Mouse (Mus musculus) embryo, embryonic 10.5 days (tissue): ENCODE results near the gene Cdc42ep4.
A peak's percentile ranks its signal among the peaks of the same experiment; 100 is the strongest.

Experiments used
- DNase-seq: peaks from one replicate; pipeline ENCODE4 v3.0.0-alpha.2; 2015; ENCODE audit warnings: low spot score

The Cdc42ep4 gene

GRCm38 (mm10) chr11:113749749-113750351 is 1.8 kb downstream of the Cdc42ep4 start:
- DNase-seq: peak; percentile 75

- DNase-seq: peak; percentile 68
These were observed 2.7 kb downstream of the Cdc42ep4 start for GRCm38 (mm10) chr11:113748797-113749521.

- DNase-seq: no peak
These were observed 3.8 kb downstream of the Cdc42ep4 start for GRCm38 (mm10) chr11:113747725-113748380.

- peak; percentile 69 for DNase-seq
These were observed 4.6 kb downstream of the Cdc42ep4 start for GRCm38 (mm10) chr11:113747056-113747455.

- no peak for DNase-seq
These were observed 5.7 kb downstream of the Cdc42ep4 start for GRCm38 (mm10) chr11:113745961-113746360.

DNA sequence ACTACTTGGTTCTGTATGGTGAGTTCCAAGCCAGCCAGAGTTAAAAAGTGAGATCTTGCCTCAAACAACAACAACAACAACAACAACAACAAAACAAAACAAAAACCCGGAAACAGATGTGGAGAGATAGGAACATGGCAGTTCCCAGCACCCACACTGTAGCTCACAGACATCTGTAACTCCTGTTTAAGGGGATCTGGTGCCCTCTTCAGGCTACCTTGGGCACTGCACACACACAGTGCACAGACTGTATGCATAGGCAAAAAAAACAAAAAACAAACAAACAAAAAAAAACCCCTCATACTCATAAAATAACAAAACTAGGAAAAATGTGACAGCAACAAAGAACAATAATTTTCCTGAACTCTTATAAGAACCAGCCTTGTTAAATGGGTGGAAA is 8.7 kb downstream of the Cdc42ep4 start:
- DNase-seq: no peak

- DNase-seq: no peak
These were observed 11.6 kb downstream of the Cdc42ep4 start for GRCm38 (mm10) chr11:113740100-113740499.

DNA sequence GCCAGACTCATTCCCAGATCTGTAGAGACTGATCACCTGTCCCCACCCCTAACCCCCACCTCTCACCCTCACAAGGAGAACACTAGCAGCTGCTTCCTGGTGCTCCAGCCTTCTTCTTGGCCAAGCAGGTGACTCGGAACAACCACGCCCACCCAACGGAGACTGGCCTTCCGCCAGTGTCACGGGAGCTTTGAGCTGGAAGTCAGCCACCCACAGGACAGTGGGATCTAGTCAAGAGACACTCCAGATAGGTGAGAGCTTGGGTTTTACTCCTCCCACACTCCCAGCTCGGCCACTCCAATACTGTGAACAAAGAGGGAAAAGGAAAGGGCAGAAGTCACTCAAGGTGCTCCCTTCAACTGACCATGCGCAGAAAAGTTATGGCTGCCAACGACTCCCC is 12.5 kb downstream of the Cdc42ep4 start:
- DNase-seq: no peak

DNA sequence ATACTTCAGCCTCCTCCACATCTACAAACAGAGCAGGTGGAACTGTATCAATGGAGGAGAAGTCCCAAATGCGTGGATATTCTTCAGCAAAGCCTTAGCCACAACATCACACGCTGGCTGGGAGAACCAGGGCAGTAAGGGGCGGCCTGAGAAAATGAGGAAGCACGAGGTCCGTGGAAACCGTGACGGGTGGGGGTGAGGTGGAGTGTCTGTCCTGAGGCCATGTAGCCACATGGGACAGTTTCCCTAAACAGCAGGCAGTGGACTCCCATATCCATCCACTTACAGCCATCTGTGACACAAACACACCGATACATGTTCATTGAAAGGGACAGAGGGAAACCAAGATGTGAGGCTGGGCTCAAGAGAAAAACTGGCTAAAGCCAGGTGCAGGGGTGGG is 13.8 kb downstream of the Cdc42ep4 start:
- no peak for DNase-seq

DNA sequence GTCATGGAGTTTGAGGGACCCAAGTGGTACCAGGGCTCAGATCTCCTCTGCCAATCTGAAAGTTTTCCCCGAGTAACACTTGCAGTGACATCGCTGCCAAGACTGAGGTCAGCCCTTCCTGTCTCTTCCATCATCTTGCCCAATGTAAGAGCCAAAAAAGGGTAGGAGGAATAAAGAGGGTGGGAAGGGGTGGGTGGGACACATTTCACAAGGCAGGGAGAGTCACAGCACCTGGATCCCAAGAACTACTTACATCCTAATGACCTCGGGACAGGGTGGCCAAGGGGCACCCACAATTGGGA is 14.2 kb downstream of the Cdc42ep4 start:
- no peak for DNase-seq

- no peak for DNase-seq
These were observed 14.7 kb downstream of the Cdc42ep4 start for GRCm38 (mm10) chr11:113736848-113737552.

GRCm38 (mm10) chr11:113735151-113735550 is 16.5 kb downstream of the Cdc42ep4 start:
- DNase-seq: no peak

DNA sequence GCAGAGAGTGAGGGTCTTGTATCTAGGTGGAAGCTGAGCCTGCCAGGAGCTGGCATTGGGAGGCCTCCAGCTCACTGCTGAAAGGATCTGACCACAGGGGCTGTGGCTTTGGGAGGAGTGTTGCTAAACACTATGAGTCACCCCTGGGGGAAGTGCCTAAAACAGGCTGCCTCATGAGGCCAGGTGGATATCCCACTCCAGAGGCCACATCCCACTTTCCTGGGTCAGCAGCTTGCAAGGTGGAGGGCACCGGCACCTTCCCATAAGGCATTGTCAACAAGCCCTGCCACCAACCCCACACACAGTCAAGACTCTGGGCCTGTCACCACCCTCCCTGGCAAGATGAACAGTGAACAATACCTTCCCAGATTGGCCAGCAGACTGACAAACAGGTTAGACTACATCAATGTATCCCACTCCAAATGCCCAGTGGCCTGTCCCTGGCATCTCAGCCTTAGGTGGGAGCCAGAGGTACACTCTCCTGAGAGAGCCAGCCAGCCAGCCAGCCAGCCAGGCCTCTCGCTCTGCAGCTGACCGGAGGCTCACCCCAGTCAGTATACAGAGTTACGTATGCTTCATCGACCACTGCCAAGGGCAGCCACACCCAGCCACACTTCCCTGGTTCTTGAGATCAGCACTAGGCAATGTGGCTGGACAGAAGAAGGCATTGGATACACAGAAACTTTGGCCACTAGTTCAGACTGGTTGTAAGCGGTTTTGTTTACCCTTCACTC is 17.9 kb downstream of the Cdc42ep4 start:
- DNase-seq: no peak

- no peak for DNase-seq
These were observed 19.6 kb downstream of the Cdc42ep4 start for GRCm38 (mm10) chr11:113731945-113732612.

DNA sequence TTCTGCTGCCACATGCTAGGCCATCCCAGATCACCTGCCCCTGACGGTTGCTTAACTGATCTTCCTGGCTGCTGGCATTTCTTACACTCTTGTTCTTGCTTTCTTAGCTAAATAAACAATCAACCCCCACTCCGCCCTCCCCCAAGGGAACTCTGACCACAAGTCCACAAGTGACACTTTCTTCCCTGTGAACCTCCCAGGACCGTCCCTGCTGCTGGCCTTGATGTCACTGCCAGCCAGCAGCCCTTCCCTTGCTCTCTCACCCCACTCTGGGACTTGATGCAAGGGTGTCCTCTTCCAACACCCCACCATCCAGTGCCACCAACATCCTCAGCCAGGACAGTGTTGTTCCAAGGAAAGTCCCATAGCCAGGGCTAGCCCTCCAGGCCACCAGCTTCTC is 20.8 kb downstream of the Cdc42ep4 start:
- DNase-seq: no peak

DNA sequence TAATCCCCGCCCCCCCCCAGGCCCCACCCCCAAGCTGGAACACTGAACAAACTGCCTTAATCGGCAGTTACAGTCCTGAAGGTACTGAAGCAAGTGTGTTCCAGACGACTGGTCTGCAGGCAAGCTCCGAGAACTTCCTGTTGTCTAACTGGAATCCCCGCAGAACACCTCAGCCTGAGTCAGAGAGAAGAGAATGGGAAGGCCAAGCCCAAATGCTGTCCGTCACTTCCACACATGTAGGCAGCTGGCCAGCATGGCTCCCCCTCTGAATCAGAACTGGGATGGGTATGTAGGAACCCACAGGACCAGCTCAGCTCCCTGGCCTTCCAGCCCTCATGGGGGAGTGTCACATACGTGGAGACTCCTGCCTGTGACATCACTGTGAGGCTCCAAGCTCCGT is 21.8 kb downstream of the Cdc42ep4 start:
- DNase-seq: no peak

- DNase-seq: no peak
These were observed 22.4 kb downstream of the Cdc42ep4 start for GRCm38 (mm10) chr11:113729239-113729638.

GRCm38 (mm10) chr11:113727992-113728391 is 23.7 kb downstream of the Cdc42ep4 start:
- peak; percentile 63 for DNase-seq

GRCm38 (mm10) chr11:113726994-113727888 is 24.4 kb downstream of the Cdc42ep4 start:
- DNase-seq: no peak

GRCm38 (mm10) chr11:113725235-113726048 is 26.2 kb downstream of the Cdc42ep4 start:
- no peak for DNase-seq
